Mouse (Mus musculus) frontal cortex, adult 2 months (tissue): ENCODE data around the gene Nbeal1. TPM values are rescaled to one million over a fixed set of nuclear protein-coding genes. Genes with fewer than 3 reads are reported as not detected.
A peak's percentile ranks its signal among the peaks of the same experiment; 100 is the strongest.
"Not testable (repeated sequence)": the region's sequence is repeated elsewhere in the genome, so short reads cannot be mapped to it uniquely, and the experiment has no call there.

ENCODE experiments used
- DNase-seq, 2 experiments: peaks; one replicate each; pipeline ENCODE4 v3.0.0; 2022; ENCODE audit warnings: low spot score in 1 of 2; ENCODE audit errors: extremely low spot score in 1 of 2
- polyA plus RNA-seq: library from polyadenylated mRNA; depleted of rRNA; stranded (reverse); fragments of >200 nt; gene quantifications from 2 replicates; pipeline ENCODE4 v1.2.3, GENCODE M21; 2012; rRNA removed

The Nbeal1 gene
- polyA plus RNA-seq, result 5.8 and 6.0 TPM in 2 replicates

- DNase-seq, result peak; percentile 95 to 98
Measured at GRCm38 (mm10) chr1:60179932-60180783, at the start of gene Nbeal1. Gene Nbeal1, plus strand, starts transcription at chr1:60180599.

- no peak for DNase-seq
Measured at GRCm38 (mm10) chr1:60137346-60137745, 43.1 kb upstream of the Nbeal1 start.

GRCm38 (mm10) chr1:60152700-60153099, 27.7 kb upstream of the Nbeal1 start:
- no peak for DNase-seq

- DNase-seq, result no peak
Measured at GRCm38 (mm10) chr1:60156651-60157050, 23.7 kb upstream of the Nbeal1 start.

GRCm38 (mm10) chr1:60158411-60158810, 22.0 kb upstream of the Nbeal1 start:
- DNase-seq, result peak in 1 of 2 experiments; percentile 17

- DNase-seq, result no peak
Measured at GRCm38 (mm10) chr1:60163676-60164075, 16.7 kb upstream of the Nbeal1 start.

- DNase-seq, result no peak
Measured at GRCm38 (mm10) chr1:60169626-60170025, 10.8 kb upstream of the Nbeal1 start.

GRCm38 (mm10) chr1:60170251-60170650, 10.1 kb upstream of the Nbeal1 start:
- no peak for DNase-seq

GRCm38 (mm10) chr1:60173119-60173518, 7.3 kb upstream of the Nbeal1 start:
- no peak for DNase-seq

GRCm38 (mm10) chr1:60177814-60178213, 2.6 kb upstream of the Nbeal1 start:
- DNase-seq, result not testable (repeated sequence)

- DNase-seq, result no peak
Measured at GRCm38 (mm10) chr1:60179376-60179775, 1.0 kb upstream of the Nbeal1 start.

- DNase-seq, result peak; percentile 13 to 39
Measured at GRCm38 (mm10) chr1:60180784-60181221, 404 bp downstream of the Nbeal1 start.

- DNase-seq, result no peak
Measured at GRCm38 (mm10) chr1:60188454-60188853, 8.1 kb downstream of the Nbeal1 start.

- no peak for DNase-seq
Measured at GRCm38 (mm10) chr1:60196813-60197212, 16.4 kb downstream of the Nbeal1 start.

- DNase-seq, result no peak
Measured at GRCm38 (mm10) chr1:60199006-60199405, 18.6 kb downstream of the Nbeal1 start.

- DNase-seq, result no peak
Measured at GRCm38 (mm10) chr1:60236261-60236660, 55.9 kb downstream of the Nbeal1 start.

- DNase-seq, result no peak
Measured at GRCm38 (mm10) chr1:60240430-60240829, 60.0 kb downstream of the Nbeal1 start.

GRCm38 (mm10) chr1:60268113-60268512, 87.7 kb downstream of the Nbeal1 start:
- no peak for DNase-seq

- DNase-seq, result no peak
Measured at GRCm38 (mm10) chr1:60269314-60269713, 88.9 kb downstream of the Nbeal1 start.

- peak in 1 of 2 experiments; percentile 19 for DNase-seq
Measured at GRCm38 (mm10) chr1:60272471-60272870, 92.1 kb downstream of the Nbeal1 start.

- no peak for DNase-seq
Measured at GRCm38 (mm10) chr1:60293921-60294320, 113.5 kb downstream of the Nbeal1 start.
